Mouse (Mus musculus) bone marrow, adult 2 months (tissue): ENCODE data around the gene Lrtm1.

Source experiments
- CTCF ChIP-seq: fragments of 200-500 bp; IDR thresholded peaks from 2 replicates; pipeline ENCODE4 v1.5.1; 2011; ENCODE audit warnings: low read length, control low read depth; ENCODE audit not compliant: control insufficient read depth, insufficient read depth
- POLR2A ChIP-seq: fragments of 200-500 bp; IDR thresholded peaks from 2 replicates; pipeline ENCODE4 v1.6.1; 2011; ENCODE audit warnings: low read depth, mild to moderate bottlenecking, control low read depth, low read length, borderline replicate concordance; ENCODE audit not compliant: control insufficient read depth

DNA sequence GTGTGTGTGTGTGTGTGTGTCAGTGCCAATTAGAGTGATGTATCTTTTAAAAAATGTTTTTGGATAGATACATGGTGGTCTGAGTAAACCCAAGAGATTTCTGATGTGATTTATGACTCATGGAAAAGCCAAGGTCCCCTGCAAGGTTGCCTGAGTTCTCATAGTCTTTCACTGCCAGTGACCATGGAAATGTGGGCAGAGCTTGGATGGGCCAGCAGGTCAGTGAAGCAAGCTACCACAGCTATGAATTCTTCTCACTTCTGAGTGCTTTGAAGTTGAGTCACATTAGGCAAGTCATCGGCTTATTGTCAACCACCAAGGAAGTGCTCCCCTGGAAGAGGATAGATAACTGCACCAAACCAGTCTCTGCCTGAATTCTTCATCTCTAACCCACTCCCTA lies 64.2 kb downstream of the Lrtm1 start:
- TF ChIP-seq CTCF (no peak), POLR2A (no peak)
